Mouse (Mus musculus): ENCODE data around the gene Dpy30. TPM values are rescaled to one million over a fixed set of nuclear protein-coding genes. Genes with fewer than 3 reads are reported as not detected.

The Dpy30 gene
- polyA plus RNA-seq, 1 experiment from 2014 or later, result 221 TPM

GRCm38 (mm10) chr17:74296076-74296823, 27.5 kb downstream of the Dpy30 start:
- no peak for ATAC-seq
- H3K4me2 ChIP-seq (ENCODE audit: low read length), result peak overlapping the region; percentile 69
- no peak overlapping the region for H3K9ac ChIP-seq (ENCODE audit: low read depth, low read length)
- peak overlapping the region; percentile 88 for H3K4me3 ChIP-seq (ENCODE audit: low read length)
- peaks cover 13% of the 10 kb centered on the region for H3K4me1 ChIP-seq (ENCODE audit: control insufficient read depth, insufficient read depth, low read depth, low read length)
- no peaks in the 10 kb centered on the region; the same call in 1 of the 2 replicates for H3K36me3 ChIP-seq (ENCODE audit: control insufficient read depth, insufficient read depth, low read length)
- 49% methylated on average over 11 of the region's 11 CpGs for WGBS
- no peaks in the 10 kb centered on the region for H3K9me3 ChIP-seq (ENCODE audit: control insufficient read depth, low read length)
- H3K27me3 ChIP-seq (replicated peaks; ENCODE audit: control insufficient read depth, insufficient read depth, low read length), result no peaks in the 10 kb centered on the region
- no peak overlapping the region for H3K27ac ChIP-seq (ENCODE audit: low read depth, low read length)

GRCm38 (mm10) chr17:74295026-74295970, 28.4 kb downstream of the Dpy30 start, which contains the start of gene Memo1:
Memo1 (minus strand) TSS chr17:74295521.
- H3K9ac ChIP-seq (ENCODE audit: low read depth, low read length), result peak within 1 kb of the TSS; percentile 94
- H3K9me3 ChIP-seq (ENCODE audit: control insufficient read depth, low read length), result no peaks in the 10 kb centered on the region
- H3K36me3 ChIP-seq (ENCODE audit: control insufficient read depth, insufficient read depth, low read length), result no peaks in the 10 kb centered on the region; the same call in 1 of the 2 replicates
- H3K4me2 ChIP-seq (ENCODE audit: low read length), result peak within 1 kb of the TSS; percentile 80
- ATAC-seq, result peak; percentile 91
- no peaks in the 10 kb centered on the region for H3K27me3 ChIP-seq (replicated peaks; ENCODE audit: control insufficient read depth, insufficient read depth, low read length)
- peak within 1 kb of the TSS; percentile 96 for H3K27ac ChIP-seq (ENCODE audit: low read depth, low read length)
- WGBS, result under 1% methylated on average over 35 of the region's 110 CpGs
- peak within 1 kb of the TSS; percentile 88 for H3K4me3 ChIP-seq (ENCODE audit: low read length)
- peaks cover 17% of the 10 kb centered on the region for H3K4me1 ChIP-seq (ENCODE audit: control insufficient read depth, insufficient read depth, low read depth, low read length)

DNA sequence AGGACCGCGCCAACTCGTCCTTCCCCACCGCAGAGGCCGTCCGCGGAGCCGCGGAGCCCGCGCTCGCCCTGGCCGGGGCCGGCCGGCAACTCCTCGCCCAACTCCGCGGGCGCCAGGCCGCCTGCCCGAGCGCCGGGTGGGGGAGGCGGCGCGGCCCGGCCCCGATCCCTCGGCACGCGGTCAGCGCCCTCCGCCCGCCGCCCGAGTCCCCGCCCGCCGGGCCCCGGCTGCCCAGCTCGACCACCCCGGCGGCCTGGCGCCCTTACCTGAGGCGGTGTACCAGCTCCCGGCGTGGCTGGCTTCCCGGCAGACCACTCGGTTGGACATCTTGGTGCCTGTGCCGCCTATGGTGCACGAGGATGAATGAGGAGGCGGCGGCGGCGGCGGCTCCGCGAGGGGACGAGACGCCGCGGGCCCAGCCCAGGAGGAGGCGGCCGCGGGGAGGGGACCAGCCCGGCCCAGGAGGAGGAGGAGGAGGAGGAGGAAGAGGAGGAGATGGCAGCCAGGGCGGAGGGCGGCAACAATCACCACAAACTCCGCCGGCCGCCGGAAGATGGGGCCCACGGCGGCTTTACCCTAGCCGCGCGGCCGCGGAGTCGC, 29.2 kb downstream of the Dpy30 start:
- H3K36me3 ChIP-seq (ENCODE audit: control insufficient read depth, insufficient read depth, low read length), result no peaks in the 10 kb centered on the region; the same call in 1 of the 2 replicates
- H3K27ac ChIP-seq (ENCODE audit: low read depth, low read length), result peak overlapping the region; percentile 96
- peak overlapping the region; percentile 88 for H3K4me3 ChIP-seq (ENCODE audit: low read length)
- peak; percentile 79 for ATAC-seq
- no peaks in the 10 kb centered on the region for H3K27me3 ChIP-seq (replicated peaks; ENCODE audit: control insufficient read depth, insufficient read depth, low read length)
- H3K9ac ChIP-seq (ENCODE audit: low read depth, low read length), result peak overlapping the region; percentile 94
- under 1% methylated on average over 44 of the region's 80 CpGs for WGBS
- no peaks in the 10 kb centered on the region for H3K9me3 ChIP-seq (ENCODE audit: control insufficient read depth, low read length)
- peak overlapping the region; percentile 80 for H3K4me2 ChIP-seq (ENCODE audit: low read length)
- H3K4me1 ChIP-seq (ENCODE audit: control insufficient read depth, insufficient read depth, low read depth, low read length), result peaks cover 17% of the 10 kb centered on the region

- Histone ChIP-seq H3K27ac (ENCODE audit: low read depth, low read length) (peak overlapping the region; percentile 96), H3K4me3 (ENCODE audit: low read length) (peak overlapping the region; percentile 88), H3K9ac (ENCODE audit: low read depth, low read length) (peak overlapping the region; percentile 94), H3K9me3 (ENCODE audit: control insufficient read depth, low read length) (no peaks in the 10 kb centered on the region), H3K4me2 (ENCODE audit: low read length) (peak overlapping the region; percentile 80), H3K4me1 (ENCODE audit: control insufficient read depth, insufficient read depth, low read depth, low read length) (peaks cover 17% of the 10 kb centered on the region), H3K27me3 (replicated peaks; ENCODE audit: control insufficient read depth, insufficient read depth, low read length) (no peaks in the 10 kb centered on the region), H3K36me3 (ENCODE audit: control insufficient read depth, insufficient read depth, low read length) (0 out of 2 replicates have a peak, but pooled peaks cover 1% of the 10 kb centered on the region)
- WGBS, result under 1% methylated on average over 17 of the region's 18 CpGs
- ATAC-seq, result peak; percentile 3; the same call in 1 of the 2 replicates
These were observed 29.9 kb downstream of the Dpy30 start for GRCm38 (mm10) chr17:74293687-74294425.

DNA sequence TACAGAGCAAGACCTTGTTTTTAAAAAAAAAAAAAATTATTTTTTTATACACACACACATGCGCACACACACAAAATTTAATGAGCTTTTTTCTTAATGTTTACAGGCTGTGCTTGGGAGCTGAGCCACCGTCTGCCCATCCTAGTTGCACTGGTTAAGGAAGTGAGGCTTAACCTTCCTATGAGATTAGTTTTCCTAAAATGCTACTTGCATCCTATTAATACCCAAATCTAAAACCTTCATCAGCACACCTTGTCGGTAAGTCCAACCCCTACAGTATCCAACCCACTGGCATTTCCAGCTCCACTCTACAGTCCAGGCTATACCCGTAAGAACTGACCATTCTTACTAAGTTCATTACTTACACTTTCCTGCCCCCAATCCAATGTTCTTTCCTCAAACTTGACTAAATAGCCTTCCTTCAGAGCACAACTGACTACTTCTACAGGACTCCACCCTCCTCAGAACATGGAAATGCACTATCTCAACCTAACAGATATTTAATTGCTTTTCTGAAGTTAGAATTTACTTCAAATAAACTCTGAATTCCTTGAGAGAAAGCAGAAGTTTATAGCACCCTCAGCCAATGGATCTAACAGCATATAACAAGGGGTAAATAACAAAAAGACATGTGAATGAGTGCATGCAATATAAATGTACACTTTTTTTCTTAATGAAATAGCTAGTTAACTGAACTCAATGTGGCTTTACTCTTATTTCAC, 31.9 kb downstream of the Dpy30 start:
- Histone ChIP-seq H3K9ac (ENCODE audit: low read depth, low read length) (no peak overlapping the region), H3K4me2 (ENCODE audit: low read length) (no peak overlapping the region), H3K36me3 (ENCODE audit: control insufficient read depth, insufficient read depth, low read length) (0 out of 2 replicates have a peak, but pooled peaks cover 4% of the 10 kb centered on the region)

DNA sequence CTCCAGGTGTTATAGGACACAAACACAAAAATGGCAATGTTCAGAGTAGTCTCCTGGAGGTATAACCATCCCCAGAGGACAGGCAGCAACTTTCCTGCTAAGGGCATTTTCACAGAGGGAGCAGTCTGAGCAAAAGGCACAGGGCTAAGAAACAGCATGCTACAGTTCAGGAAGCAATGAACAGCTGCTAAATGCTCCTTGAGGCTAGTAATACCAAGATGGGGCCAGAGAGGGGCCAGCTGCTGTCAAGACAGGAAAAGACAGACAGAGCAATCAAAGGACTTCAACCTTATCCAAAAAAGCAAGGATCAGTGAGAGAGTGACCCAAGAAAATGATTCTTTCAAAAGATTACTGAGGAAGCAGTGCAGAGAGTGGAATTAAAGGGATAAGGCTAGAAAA, 32.9 kb downstream of the Dpy30 start:
- H3K4me3 ChIP-seq (ENCODE audit: low read length), result no peak overlapping the region
- no peak overlapping the region for H3K27ac ChIP-seq (ENCODE audit: low read depth, low read length)
- H3K36me3 ChIP-seq (ENCODE audit: control insufficient read depth, insufficient read depth, low read length), result 0 out of 2 replicates have a peak, but pooled peaks cover 4% of the 10 kb centered on the region
- no peaks in the 10 kb centered on the region for H3K9me3 ChIP-seq (ENCODE audit: control insufficient read depth, low read length)
- H3K4me2 ChIP-seq (ENCODE audit: low read length), result no peak overlapping the region
- no peak overlapping the region for H3K9ac ChIP-seq (ENCODE audit: low read depth, low read length)
- peaks cover 17% of the 10 kb centered on the region for H3K4me1 ChIP-seq (ENCODE audit: control insufficient read depth, insufficient read depth, low read depth, low read length)
- ATAC-seq, result no peak
- no peaks in the 10 kb centered on the region for H3K27me3 ChIP-seq (replicated peaks; ENCODE audit: control insufficient read depth, insufficient read depth, low read length)

More for the DNA sequence above, 31.9 kb downstream of the Dpy30 start:
- Histone ChIP-seq H3K27me3 (replicated peaks; ENCODE audit: control insufficient read depth, insufficient read depth, low read length) (no peaks in the 10 kb centered on the region), H3K27ac (ENCODE audit: low read depth, low read length) (no peak overlapping the region), H3K4me1 (ENCODE audit: control insufficient read depth, insufficient read depth, low read depth, low read length) (peaks cover 17% of the 10 kb centered on the region), H3K9me3 (ENCODE audit: control insufficient read depth, low read length) (no peaks in the 10 kb centered on the region), H3K4me3 (ENCODE audit: low read length) (no peak overlapping the region)
- 85% methylated on average over 4 of the region's 4 CpGs for WGBS
- no peak for ATAC-seq

DNA sequence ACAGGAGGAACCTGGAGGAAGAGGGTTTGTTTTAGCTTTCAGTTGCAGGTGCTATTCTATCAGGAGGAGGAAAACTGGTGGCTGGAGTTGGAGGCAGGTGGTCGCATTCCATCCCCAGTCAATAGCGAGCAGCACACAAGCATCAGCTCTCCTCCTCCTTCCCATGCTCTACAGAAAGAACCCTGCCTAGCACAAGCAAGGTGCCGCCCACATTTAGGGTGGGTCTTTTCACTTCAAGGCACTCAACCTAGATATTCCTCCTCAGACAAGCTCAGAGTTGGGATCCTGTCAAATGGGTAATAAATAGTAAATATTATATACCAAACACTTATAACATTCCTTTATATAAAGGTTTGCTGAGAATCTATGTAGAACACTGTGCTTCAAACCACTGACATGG, 33.5 kb downstream of the Dpy30 start:
- Histone ChIP-seq H3K4me1 (ENCODE audit: control insufficient read depth, insufficient read depth, low read depth, low read length) (peaks cover 17% of the 10 kb centered on the region), H3K27me3 (replicated peaks; ENCODE audit: control insufficient read depth, insufficient read depth, low read length) (no peaks in the 10 kb centered on the region), H3K4me3 (ENCODE audit: low read length) (no peak overlapping the region), H3K36me3 (ENCODE audit: control insufficient read depth, insufficient read depth, low read length) (0 out of 2 replicates have a peak, but pooled peaks cover 4% of the 10 kb centered on the region), H3K9me3 (ENCODE audit: control insufficient read depth, low read length) (no peaks in the 10 kb centered on the region), H3K27ac (ENCODE audit: low read depth, low read length) (no peak overlapping the region), H3K4me2 (ENCODE audit: low read length) (no peak overlapping the region), H3K9ac (ENCODE audit: low read depth, low read length) (no peak overlapping the region)
- no peak for ATAC-seq
- 83% methylated on average over 3 of the region's 3 CpGs for WGBS

- Histone ChIP-seq H3K4me2 (ENCODE audit: low read length) (no peak overlapping the region), H3K27me3 (replicated peaks; ENCODE audit: control insufficient read depth, insufficient read depth, low read length) (no peaks in the 10 kb centered on the region), H3K4me1 (ENCODE audit: control insufficient read depth, insufficient read depth, low read depth, low read length) (peaks cover 15% of the 10 kb centered on the region), H3K4me3 (ENCODE audit: low read length) (no peak overlapping the region), H3K9ac (ENCODE audit: low read depth, low read length) (no peak overlapping the region), H3K9me3 (ENCODE audit: control insufficient read depth, low read length) (no peaks in the 10 kb centered on the region), H3K36me3 (ENCODE audit: control insufficient read depth, insufficient read depth, low read length) (0 out of 2 replicates have a peak, but pooled peaks cover 4% of the 10 kb centered on the region), H3K27ac (ENCODE audit: low read depth, low read length) (no peak overlapping the region)
- no peak for ATAC-seq
- WGBS, result 87% methylated on average over 2 of the region's 2 CpGs
These were observed 35.1 kb downstream of the Dpy30 start for GRCm38 (mm10) chr17:74288626-74289025.
